Mouse (Mus musculus) limb, embryonic 14.5 days (tissue): ENCODE data around the gene Olfr1150-ps1. TPM values are rescaled to one million over a fixed set of nuclear protein-coding genes. Genes with fewer than 3 reads are reported as not detected.

Source experiments
- ATAC-seq: fragments of 200-750 bp; cut with Nextera tagmentation; 2 replicates; pipeline ENCODE4 v1.8.0; 2017; ENCODE audit warnings: low read depth, moderate number of reproducible peaks, moderate TSS enrichment; ENCODE audit not compliant: low FRiP score
- DNase-seq: peaks from one replicate; pipeline ENCODE4 v3.0.0-alpha.2; 2015; ENCODE audit warnings: low spot score
- H3K27ac ChIP-seq: fragments of 300-500 bp; sonication (generic); replicated peaks from 2 replicates; pipeline ENCODE4 v1.5.1; 2014; ENCODE audit warnings: low read depth, mild to moderate bottlenecking, low read length, moderate library complexity, mixed read lengths
- H3K27me3 ChIP-seq: fragments of 300-500 bp; sonication (generic); 2 replicates; pipeline ENCODE4 v1.6.1; 2014; ENCODE audit warnings: low read length, mixed read lengths; ENCODE audit not compliant: control insufficient read depth, insufficient read depth
- H3K36me3 ChIP-seq: fragments of 300-500 bp; sonication (generic); 2 replicates; pipeline ENCODE4 v1.6.1; 2014; ENCODE audit warnings: mild to moderate bottlenecking, low read length, moderate library complexity, mixed read lengths; ENCODE audit not compliant: control insufficient read depth, insufficient read depth
- H3K4me1 ChIP-seq: fragments of 300-500 bp; sonication (generic); 2 replicates; pipeline ENCODE4 v1.6.1; 2014; ENCODE audit warnings: antibody characterized with exemption, low read length, mixed read lengths; ENCODE audit not compliant: control insufficient read depth, insufficient read depth
- H3K4me2 ChIP-seq: fragments of 300-500 bp; sonication (generic); replicated peaks from 2 replicates; pipeline ENCODE4 v1.6.1; 2014; ENCODE audit warnings: low read depth, mild to moderate bottlenecking, low read length, moderate library complexity; ENCODE audit not compliant: severe bottlenecking
- H3K4me3 ChIP-seq: fragments of 300-500 bp; sonication (generic); replicated peaks from 2 replicates; pipeline ENCODE4 v1.5.1; 2014; ENCODE audit warnings: low read length
- H3K9ac ChIP-seq: fragments of 300-500 bp; sonication (generic); 2 replicates; pipeline ENCODE4 v1.6.1; 2014; ENCODE audit warnings: mild to moderate bottlenecking, low read depth, low read length, moderate library complexity; ENCODE audit not compliant: severe bottlenecking
- H3K9me3 ChIP-seq: fragments of 300-500 bp; sonication (generic); 2 replicates; pipeline ENCODE4 v1.6.1; 2016; ENCODE audit warnings: low read length; ENCODE audit not compliant: control insufficient read depth
- POLR2A ChIP-seq: fragments of 200-500 bp; IDR thresholded peaks from 2 replicates; pipeline ENCODE4 v1.8.0; 2012; ENCODE audit warnings: inconsistent platforms, mild to moderate bottlenecking, moderate library complexity, borderline replicate concordance; ENCODE audit not compliant: insufficient read depth, insufficient read length; ENCODE audit errors: extremely low read depth
- WGBS: fragments of 180-500 bp; shearing (Covaris S2); extraction: QIAGEN DNeasy Blood & Tissue Kit; methylation state at CpG from one replicate; pipeline ENCODE4 v1.1.7; 2014; 5-methylcytosine and 5-hydroxymethylcytosine counted together
- polyA plus RNA-seq, 2 experiments: library from polyadenylated mRNA; depleted of rRNA in 1 of 2; stranded (reverse) in 1 of 2; unstranded in 1 of 2; fragments of >200 nt; fragmentation: Nextera tagmentation in 1 of 2; extraction: Ambion mirVana in 1 of 2; gene quantifications; 2 replicates each; pipeline versions ENCODE4 v1.2.1 to v1.2.3; 2012 to 2014

Gene Olfr1150-ps1
- not detected in 2 replicates for polyA plus RNA-seq (2012; rRNA removed)
- not detected in 2 replicates for polyA plus RNA-seq (2014; fragmentation: Nextera tagmentation; extraction: Ambion mirVana)

DNA sequence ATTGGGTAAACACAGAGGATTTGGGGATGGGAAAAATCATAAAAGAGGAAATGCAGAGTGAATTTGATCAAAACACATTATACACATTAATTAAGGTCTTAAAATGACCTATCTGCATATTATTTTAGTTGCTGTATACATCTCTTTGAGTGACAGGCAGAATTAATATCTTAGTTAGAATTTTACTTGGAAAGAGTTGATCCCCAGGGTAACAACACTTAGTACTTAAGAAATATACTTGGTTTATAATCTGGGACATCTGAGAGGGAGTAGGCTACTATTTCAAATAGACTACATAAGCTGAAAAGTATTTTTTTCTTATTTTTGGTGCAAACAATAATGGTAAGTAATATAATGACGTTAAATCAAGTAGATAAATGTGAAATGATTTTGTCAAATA lies at the start of gene Olfr1150-ps1:
Gene Olfr1150-ps1, plus strand, starts transcription at position 301 of the 400 bp plus-strand sequence.
- H3K9me3 ChIP-seq = no peaks in the 10 kb centered on the region

DNA sequence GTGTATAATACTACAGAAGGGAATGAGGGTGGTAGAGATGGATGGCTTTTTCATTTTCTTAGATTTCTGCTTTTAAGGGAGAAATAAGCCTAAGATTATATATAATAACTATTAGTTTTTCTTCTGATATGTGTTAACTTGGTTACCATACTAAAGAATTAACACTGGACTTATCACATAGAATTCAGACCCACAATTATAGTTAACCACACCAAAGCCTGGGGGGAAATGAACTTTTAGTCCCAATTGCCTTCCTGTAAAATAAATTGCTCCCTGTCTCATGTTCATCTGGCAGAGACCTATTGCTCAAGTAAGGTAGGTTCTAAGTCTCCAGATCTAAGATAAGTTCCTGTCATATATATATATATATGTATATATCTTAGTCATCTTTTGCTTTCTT lies 43.5 kb upstream of the Olfr1150-ps1 start, which contains the start of gene Olfr1143:
Gene Olfr1143, plus strand, starts transcription at position 301 of the 400 bp plus-strand sequence.
- no peak for ATAC-seq

More for the DNA sequence above, at the start of gene Olfr1150-ps1:
- no peak for TF ChIP-seq POLR2A
- Histone ChIP-seq H3K27ac (no peak within 1 kb of the TSS), H3K27me3 (no peaks in the 10 kb centered on the region), H3K9ac (no peak within 1 kb of the TSS), H3K4me3 (no peak within 1 kb of the TSS), H3K4me2 (no peak within 1 kb of the TSS), H3K36me3 (no peaks in the 10 kb centered on the region), H3K4me1 (no peaks in the 10 kb centered on the region)
- DNase-seq (no peak), ATAC-seq (no peak)
- WGBS = 67% methylated on average over 1 of the region's 1 CpGs

DNA sequence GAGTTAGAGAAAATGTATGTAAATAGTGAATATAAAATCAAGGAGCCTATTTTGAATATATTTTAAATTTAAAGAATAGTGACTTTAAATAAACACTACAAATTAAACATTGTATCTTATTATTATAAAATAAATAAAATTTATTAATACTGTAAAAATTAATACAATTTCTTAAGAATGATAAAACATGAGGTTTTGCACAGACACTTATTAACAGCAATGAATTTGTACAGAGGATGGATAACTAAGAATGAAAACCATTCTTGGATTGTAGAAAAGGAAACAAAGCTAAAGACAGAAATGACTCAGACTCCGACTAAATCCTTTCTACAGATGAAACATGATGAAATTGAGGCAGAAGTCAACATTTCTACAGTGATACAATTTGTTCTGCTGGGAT lies 34.3 kb upstream of the Olfr1150-ps1 start, which contains the start of gene Olfr1145:
Gene Olfr1145, plus strand, starts transcription at position 301 of the 400 bp plus-strand sequence.
- ATAC-seq = no peak

More for the DNA sequence above, 43.5 kb upstream of the Olfr1150-ps1 start, which contains the start of gene Olfr1143:
- no peak within 1 kb of the TSS for H3K4me3 ChIP-seq
- H3K9me3 ChIP-seq = no peaks in the 10 kb centered on the region
- no peak within 1 kb of the TSS for H3K4me2 ChIP-seq
- H3K36me3 ChIP-seq = no peaks in the 10 kb centered on the region
- no peak within 1 kb of the TSS for H3K9ac ChIP-seq
- DNase-seq = no peak
- H3K4me1 ChIP-seq = no peaks in the 10 kb centered on the region
- no peak within 1 kb of the TSS for H3K27ac ChIP-seq
- no peaks in the 10 kb centered on the region for H3K27me3 ChIP-seq
- no peak for TF ChIP-seq POLR2A

DNA sequence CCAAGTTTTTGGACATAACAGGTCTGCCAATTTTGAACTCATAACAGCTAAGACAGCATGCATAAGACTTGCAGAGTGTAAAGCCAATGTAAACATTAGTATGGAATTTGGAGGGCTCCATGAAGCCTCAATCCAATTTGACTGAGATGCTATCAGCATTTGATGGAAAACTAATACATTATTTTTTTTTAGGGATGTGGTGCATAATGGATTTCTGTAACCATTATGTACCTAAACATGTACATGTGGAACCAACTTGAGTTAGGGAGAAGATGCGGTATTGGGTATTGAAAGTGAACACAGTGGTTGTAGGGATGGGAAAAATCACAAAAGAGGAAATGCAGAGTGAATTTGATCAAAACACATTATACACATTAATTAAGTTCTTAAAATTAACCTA lies 13.6 kb upstream of the Olfr1150-ps1 start, which contains the start of gene Olfr1148:
Gene Olfr1148, plus strand, starts transcription at position 301 of the 400 bp plus-strand sequence.
- no peak for TF ChIP-seq POLR2A
- H3K4me1 ChIP-seq = no peaks in the 10 kb centered on the region
- H3K36me3 ChIP-seq = no peaks in the 10 kb centered on the region
- H3K4me2 ChIP-seq = no peak within 1 kb of the TSS
- no peak within 1 kb of the TSS for H3K4me3 ChIP-seq
- H3K9me3 ChIP-seq = no peaks in the 10 kb centered on the region
- no peak for ATAC-seq
- no peak within 1 kb of the TSS for H3K9ac ChIP-seq
- no peak for DNase-seq
- no peak within 1 kb of the TSS for H3K27ac ChIP-seq
- H3K27me3 ChIP-seq = no peaks in the 10 kb centered on the region
- 84% methylated on average over 1 of the region's 1 CpGs for WGBS

More for the DNA sequence above, 34.3 kb upstream of the Olfr1150-ps1 start, which contains the start of gene Olfr1145:
- no peak within 1 kb of the TSS for H3K4me3 ChIP-seq
- no peak for TF ChIP-seq POLR2A
- WGBS = 69% methylated on average over 1 of the region's 1 CpGs
- no peaks in the 10 kb centered on the region for H3K36me3 ChIP-seq
- H3K27ac ChIP-seq = no peak within 1 kb of the TSS
- no peaks in the 10 kb centered on the region for H3K4me1 ChIP-seq
- no peak within 1 kb of the TSS for H3K4me2 ChIP-seq
- no peaks in the 10 kb centered on the region for H3K9me3 ChIP-seq
- H3K27me3 ChIP-seq = no peaks in the 10 kb centered on the region
- DNase-seq = no peak
- no peak within 1 kb of the TSS for H3K9ac ChIP-seq

DNA sequence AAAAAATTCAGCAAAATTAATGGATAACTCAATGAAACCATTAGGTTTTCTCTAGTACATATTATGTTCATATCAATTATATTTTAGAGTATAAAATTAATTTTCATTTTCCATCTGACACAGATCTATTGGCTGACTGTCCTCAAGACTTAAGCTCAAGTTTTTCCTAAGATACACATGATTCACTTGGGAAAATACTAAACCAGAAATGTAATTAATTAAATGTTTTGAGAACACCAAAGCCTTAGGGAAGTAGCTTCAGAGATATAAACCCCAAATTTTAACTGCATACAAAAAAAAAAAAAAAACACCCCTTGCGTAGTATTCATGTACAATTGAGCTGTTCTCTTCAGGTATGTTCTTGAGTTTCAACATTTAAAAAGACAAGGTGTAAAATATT lies 11.8 kb downstream of the Olfr1150-ps1 start, which contains the start of gene Olfr1151:
Gene Olfr1151, plus strand, starts transcription at position 301 of the 400 bp plus-strand sequence.
- Histone ChIP-seq H3K27ac (no peak within 1 kb of the TSS), H3K4me2 (no peak within 1 kb of the TSS), H3K4me1 (no peaks in the 10 kb centered on the region), H3K27me3 (no peaks in the 10 kb centered on the region), H3K4me3 (no peak within 1 kb of the TSS), H3K36me3 (no peaks in the 10 kb centered on the region), H3K9ac (no peak within 1 kb of the TSS), H3K9me3 (no peaks in the 10 kb centered on the region)
- no peak for DNase-seq
- ATAC-seq = no peak
- WGBS = 90% methylated on average over 1 of the region's 1 CpGs
- no peak for TF ChIP-seq POLR2A

DNA sequence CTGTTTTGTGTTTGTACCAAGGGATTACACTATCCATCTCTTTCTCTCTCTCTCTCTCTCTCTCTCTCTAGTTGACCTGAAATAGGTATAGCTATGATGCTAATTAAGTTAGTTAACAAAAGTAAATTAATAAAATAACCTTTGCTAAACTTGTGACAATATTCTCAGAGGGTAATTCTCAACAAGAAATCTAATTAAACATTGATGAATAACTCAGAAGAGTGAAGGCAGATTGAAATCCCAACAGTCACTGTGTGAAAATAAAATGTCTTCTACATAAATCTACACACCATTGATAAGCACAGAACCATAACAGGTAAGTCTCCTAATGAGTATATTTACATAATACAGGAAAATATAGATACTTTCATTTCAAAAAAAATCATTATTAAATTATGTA lies 22.4 kb downstream of the Olfr1150-ps1 start, which contains the start of gene Olfr1152:
Gene Olfr1152, plus strand, starts transcription at position 301 of the 400 bp plus-strand sequence.
- Histone ChIP-seq H3K36me3 (no peaks in the 10 kb centered on the region), H3K27ac (no peak within 1 kb of the TSS), H3K4me3 (no peak within 1 kb of the TSS), H3K4me1 (no peaks in the 10 kb centered on the region), H3K9ac (no peak within 1 kb of the TSS), H3K27me3 (no peaks in the 10 kb centered on the region), H3K4me2 (no peak within 1 kb of the TSS), H3K9me3 (no peaks in the 10 kb centered on the region)
- ATAC-seq (no peak), DNase-seq (no peak)
- TF ChIP-seq POLR2A = no peak
